Mouse (Mus musculus): ENCODE measurements around the gene Sec23b.

The Sec23b gene

DNA sequence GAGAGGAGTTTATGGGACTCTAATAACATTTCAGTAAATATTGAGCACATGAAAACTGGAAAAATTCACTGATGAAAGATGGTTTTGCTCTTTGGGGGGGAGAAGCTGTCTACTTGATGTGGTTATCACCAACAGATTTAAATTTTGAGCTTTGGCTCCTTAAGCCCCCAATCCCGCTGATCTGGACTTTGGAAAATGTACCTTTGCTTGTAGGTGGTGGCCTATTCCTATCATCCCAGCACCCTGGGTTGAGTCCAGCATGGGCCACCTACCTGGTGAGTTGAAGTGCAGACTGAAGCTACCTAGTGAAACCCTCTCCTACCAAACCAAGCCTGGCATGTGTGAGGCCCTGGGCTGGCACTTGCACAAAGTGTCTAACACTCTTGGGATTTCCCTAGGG, 45.5 kb downstream of the Sec23b start:
- no peak for DNase-seq (ENCODE audit: low spot score in 2 of 2)

DNA sequence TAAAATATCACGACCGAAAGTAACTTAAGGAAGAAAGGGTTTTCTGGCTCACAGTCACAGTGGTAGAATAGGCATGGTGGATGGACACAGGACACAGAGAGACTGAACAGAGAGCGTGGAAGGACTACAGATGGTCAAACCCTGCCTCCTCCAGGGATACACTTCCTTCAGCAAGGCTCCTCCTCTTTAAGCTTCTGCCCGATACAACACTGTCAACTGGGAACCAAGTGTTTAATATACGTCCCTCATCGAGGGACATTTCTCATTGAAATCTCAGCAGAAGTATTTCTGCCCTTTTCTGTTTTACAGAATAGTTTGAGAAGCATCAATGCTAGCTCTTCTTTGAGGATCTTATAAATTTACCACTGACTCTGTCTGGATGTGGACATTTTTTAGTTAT, 57.9 kb downstream of the Sec23b start:
- no peak for DNase-seq (ENCODE audit: low spot score in 2 of 2)

- DNase-seq (ENCODE audit: low spot score in 2 of 2) = no peak
These were observed 61.2 kb downstream of the Sec23b start for GRCm38 (mm10) chr2:144617074-144617874.

DNA sequence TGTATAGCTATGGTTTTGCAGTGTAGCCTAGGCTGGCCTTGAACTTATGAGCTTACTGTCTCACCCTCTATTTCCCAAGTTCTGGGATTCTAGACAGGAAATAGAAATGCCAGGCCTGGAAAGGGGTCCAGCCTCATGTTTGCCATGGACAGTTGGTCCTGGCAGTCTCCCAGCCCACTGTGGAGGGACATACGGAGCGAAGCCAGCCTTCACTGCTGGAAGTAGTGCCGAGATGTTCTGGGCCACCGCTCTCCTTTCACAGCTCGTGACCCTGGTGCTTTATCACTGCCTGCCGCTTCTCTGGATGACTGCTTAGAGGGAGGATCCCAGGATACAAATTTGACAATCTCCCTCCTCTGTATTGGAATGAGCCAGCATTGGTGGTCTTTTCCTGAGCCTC, 65.5 kb downstream of the Sec23b start:
- no peak for DNase-seq (ENCODE audit: low spot score in 2 of 2)

DNA sequence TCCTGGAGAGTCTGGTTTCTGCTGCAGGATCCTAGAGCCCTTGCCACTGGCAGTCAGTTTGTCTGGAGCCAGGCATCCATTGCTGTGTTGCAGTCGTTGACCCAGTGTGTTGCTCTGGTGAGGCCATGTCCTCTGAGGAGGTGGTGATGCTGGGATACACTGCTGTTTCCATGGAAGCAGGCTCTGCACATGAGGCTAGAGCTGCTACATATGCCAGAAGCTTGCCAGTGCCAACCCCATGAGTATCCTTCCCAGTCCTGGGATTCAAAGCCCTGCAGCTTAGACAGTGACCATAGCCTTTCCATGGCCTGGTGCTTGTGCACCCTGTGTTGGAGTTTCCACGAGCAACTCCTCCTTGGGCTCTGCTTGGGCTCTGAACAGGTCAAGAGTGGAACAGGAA, 77.5 kb downstream of the Sec23b start:
- no peak for DNase-seq (ENCODE audit: low spot score in 2 of 2)

- no peak for DNase-seq (ENCODE audit: low spot score in 2 of 2)
These were observed 78.2 kb downstream of the Sec23b start for GRCm38 (mm10) chr2:144634231-144634630.

DNA sequence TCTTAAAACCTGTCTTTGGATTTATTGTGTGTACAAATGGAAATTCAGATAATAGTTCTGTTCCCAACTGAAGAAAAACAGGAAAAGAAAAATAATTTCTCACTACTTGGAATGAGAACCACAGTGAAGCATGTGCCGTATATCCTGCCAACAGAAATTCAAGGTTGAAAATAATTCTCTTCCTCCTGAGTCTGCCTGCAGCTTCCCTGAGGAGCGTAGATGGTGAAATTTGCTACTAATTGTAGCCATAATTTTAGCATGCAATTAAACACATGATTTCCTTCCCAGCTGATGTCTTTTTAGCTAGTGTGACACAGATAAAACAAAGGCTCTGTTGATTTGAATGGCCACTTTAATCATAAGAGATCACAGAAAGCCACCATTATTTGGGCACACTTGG, 78.7 kb downstream of the Sec23b start:
- no peak for DNase-seq (ENCODE audit: low spot score in 2 of 2)

- peak in 1 of 2 experiments; percentile 26 for DNase-seq (ENCODE audit: low spot score in 2 of 2)
These were observed 79.8 kb downstream of the Sec23b start for GRCm38 (mm10) chr2:144635644-144636320.

GRCm38 (mm10) chr2:144637204-144637603, 81.2 kb downstream of the Sec23b start:
- DNase-seq (ENCODE audit: low spot score in 2 of 2) = no peak

DNA sequence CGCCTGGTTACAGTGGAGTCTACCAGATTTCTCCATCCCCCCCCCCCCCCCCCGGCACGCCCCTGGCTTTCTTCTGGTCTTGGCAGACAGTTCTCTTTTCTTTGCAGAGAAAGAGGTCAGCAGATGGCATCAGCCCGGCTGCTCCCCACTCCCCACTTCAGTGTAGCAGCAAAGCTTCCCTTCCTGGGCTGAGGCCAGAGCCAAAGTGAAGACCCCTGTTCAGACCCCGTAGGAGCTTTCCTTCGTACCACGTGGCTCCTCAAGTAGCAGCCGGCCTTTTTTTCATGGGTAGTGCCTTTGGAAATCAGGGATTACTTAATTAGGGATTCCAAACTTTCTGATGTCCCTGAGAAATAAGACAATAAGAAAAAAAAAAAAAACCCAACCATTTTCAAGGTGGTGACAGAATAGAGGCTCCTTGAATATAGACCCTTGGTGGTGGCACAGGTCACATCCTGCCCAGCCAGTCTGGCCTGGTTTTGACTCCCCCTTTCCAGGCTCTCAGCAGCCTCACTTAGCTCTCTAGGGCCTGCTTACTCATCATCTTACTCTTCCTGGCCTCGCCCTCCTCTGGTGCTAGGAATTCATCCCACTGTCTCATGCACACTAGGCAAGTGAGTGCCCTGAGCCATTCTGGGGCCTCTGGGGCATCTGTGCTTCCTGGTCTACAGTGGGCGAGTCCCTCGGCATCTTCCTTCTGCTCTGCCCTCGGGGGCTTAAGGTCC, 81.8 kb downstream of the Sec23b start:
- no peak for DNase-seq (ENCODE audit: low spot score in 2 of 2)

DNA sequence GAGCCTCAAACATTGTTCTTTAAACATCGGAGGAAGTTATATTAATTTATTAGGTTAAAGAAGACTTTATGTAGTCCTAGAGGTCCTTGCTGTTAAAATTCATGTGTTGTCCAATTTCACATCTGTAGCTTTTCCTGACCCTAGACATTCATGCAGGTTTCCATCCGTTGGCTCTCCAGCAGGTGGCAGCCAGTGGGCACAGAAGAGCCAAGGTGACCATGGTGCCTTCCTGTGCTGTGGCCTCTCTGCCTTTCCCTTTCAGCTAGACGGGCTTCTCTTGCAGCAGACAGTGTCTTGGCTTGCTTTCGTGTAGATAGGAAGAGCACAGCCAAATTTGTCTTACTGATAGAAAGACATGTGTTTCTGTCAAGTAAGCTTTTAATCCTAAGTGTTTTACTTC, 82.7 kb downstream of the Sec23b start:
- no peak for DNase-seq (ENCODE audit: low spot score in 2 of 2)

- DNase-seq (ENCODE audit: low spot score in 2 of 2) = no peak
These were observed 84.1 kb downstream of the Sec23b start for GRCm38 (mm10) chr2:144640101-144640500.
